Mouse (Mus musculus): Measurements from ENCODE around the gene Atp13a2. TPM values are rescaled to one million over a fixed set of nuclear protein-coding genes. Genes with fewer than 3 reads are reported as not detected.

Gene Atp13a2
- polyA plus RNA-seq, 1 experiment from 2014 or later, result 42.7 TPM

DNA sequence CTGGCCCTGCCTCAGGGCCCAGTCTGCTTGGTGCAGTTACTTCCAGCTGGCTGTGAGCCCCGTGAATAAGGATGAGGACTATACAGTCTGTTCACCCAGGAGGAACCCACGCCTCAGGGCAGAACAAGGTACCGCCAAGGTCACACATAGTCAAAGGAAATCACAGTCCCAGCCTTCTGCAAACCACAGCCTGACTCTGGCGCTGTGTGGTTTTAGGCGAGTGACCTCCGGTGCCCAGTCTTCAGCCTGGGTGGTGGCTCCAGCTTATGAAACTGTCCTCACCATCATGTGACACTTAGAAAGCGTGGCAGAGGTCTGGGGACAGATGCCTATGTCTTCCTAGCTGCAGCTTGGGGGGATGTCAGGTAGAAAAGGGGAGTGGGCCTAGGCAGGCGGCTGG is 9.1 kb downstream of the Atp13a2 start:
- Histone ChIP-seq H3K27me3 (replicated peaks; ENCODE audit: control insufficient read depth, insufficient read depth, low read length) (no peaks in the 10 kb centered on the region), H3K4me3 (ENCODE audit: low read depth, low read length) (no peak overlapping the region), H3K4me2 (no peak overlapping the region), H3K36me3 (ENCODE audit: control insufficient read depth, insufficient read depth, low read length) (peaks cover 22% of the 10 kb centered on the region), H3K27ac (ENCODE audit: low read depth, low read length) (no peak overlapping the region), H3K9ac (ENCODE audit: low read depth, low read length) (no peak overlapping the region), H3K4me1 (replicated peaks; ENCODE audit: control insufficient read depth, insufficient read depth, low read length) (no peaks in the 10 kb centered on the region; the same call in 1 of the 2 replicates), H3K9me3 (ENCODE audit: control insufficient read depth, low read length) (no peaks in the 10 kb centered on the region)
- ATAC-seq (replicated peaks; ENCODE audit: low FRiP score) (no peak), DNase-seq (ENCODE audit: low spot score) (no peak)
- WGBS, result 86% methylated on average over 8 of the region's 8 CpGs

DNA sequence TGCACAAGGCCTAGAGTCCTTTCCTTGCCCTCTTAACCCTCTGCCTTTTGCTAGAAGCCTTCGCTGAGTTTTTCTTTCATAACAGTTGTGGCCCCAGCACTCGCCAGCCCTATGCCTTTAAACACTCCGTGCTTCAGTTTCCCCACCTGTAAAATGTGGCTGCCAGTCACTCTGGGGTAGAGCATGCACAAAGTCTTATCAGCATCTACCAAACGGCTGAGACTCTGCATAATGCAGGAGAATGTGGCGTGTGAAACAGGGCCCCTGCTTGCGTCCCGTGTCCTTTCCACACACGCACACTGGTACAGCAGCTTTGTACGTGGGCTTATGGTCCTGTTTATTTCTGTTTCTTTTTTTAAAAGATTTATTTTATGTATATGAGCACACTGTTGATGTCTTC is 10.1 kb downstream of the Atp13a2 start:
- Histone ChIP-seq H3K4me1 (replicated peaks; ENCODE audit: control insufficient read depth, insufficient read depth, low read length) (no peaks in the 10 kb centered on the region; the same call in 1 of the 2 replicates), H3K27ac (ENCODE audit: low read depth, low read length) (peak overlapping the region; percentile 45; the same call in 1 of the 2 replicates), H3K4me2 (no peak overlapping the region), H3K4me3 (ENCODE audit: low read depth, low read length) (no peak overlapping the region), H3K9me3 (ENCODE audit: control insufficient read depth, low read length) (no peaks in the 10 kb centered on the region), H3K36me3 (ENCODE audit: control insufficient read depth, insufficient read depth, low read length) (peaks cover 23% of the 10 kb centered on the region), H3K9ac (ENCODE audit: low read depth, low read length) (no peak overlapping the region), H3K27me3 (replicated peaks; ENCODE audit: control insufficient read depth, insufficient read depth, low read length) (no peaks in the 10 kb centered on the region)
- DNase-seq (ENCODE audit: low spot score), result no peak
- 71% methylated on average over 9 of the region's 9 CpGs for WGBS
- peak; percentile 73 for ATAC-seq (replicated peaks; ENCODE audit: low FRiP score)

DNA sequence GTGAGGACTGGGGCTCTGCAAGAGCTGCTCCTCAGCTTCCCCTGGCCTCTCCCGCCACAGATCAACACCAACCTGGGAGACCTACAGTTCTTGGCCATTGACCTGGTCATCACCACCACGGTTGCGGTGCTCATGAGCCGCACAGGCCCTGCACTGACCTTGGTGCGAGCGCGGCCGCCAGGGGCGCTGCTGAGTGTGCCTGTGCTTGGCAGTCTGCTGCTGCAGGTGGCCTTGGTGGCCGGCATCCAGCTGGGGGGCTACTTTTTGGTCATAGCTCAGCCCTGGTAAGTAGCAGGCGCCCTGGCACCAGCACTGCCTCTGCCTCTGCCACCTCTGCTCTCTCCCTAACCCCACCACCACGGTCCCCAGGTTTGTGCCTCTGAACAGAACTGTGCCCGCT is 19.3 kb downstream of the Atp13a2 start:
- H3K36me3 ChIP-seq (ENCODE audit: control insufficient read depth, insufficient read depth, low read length), result peaks cover 33% of the 10 kb centered on the region
- 86% methylated on average over 13 of the region's 13 CpGs for WGBS
- H3K4me3 ChIP-seq (ENCODE audit: low read depth, low read length), result no peak overlapping the region
- no peak overlapping the region for H3K4me2 ChIP-seq
- peaks cover 13% of the 10 kb centered on the region for H3K4me1 ChIP-seq (replicated peaks; ENCODE audit: control insufficient read depth, insufficient read depth, low read length)
- H3K9ac ChIP-seq (ENCODE audit: low read depth, low read length), result no peak overlapping the region
- H3K27ac ChIP-seq (ENCODE audit: low read depth, low read length), result no peak overlapping the region
- no peaks in the 10 kb centered on the region for H3K9me3 ChIP-seq (ENCODE audit: control insufficient read depth, low read length)
- peaks cover 9% of the 10 kb centered on the region; the same call in 1 of the 2 replicates for H3K27me3 ChIP-seq (replicated peaks; ENCODE audit: control insufficient read depth, insufficient read depth, low read length)
- no peak for ATAC-seq (replicated peaks; ENCODE audit: low FRiP score)
- no peak for DNase-seq (ENCODE audit: low spot score)

DNA sequence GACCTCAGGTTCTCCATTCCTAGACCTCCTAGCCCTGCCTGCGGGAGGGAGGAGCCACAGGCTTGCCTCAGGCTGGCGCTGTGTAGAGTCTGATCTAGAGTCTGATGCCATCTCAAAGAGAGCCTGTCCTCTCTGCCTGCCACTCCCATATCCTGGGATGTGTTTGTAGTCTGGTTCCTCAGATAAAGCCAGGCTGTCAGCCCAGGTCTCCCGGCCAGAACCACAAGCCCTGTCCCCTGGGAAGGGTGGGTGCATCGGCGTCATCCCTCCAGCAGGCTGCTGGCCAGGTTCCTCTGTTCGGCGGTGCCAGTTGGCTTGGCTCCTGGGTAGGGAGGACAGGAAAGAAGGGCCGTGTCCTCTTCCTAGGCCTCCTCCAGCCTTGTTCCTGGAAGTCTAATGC is 21.4 kb downstream of the Atp13a2 start:
- no peak for DNase-seq (ENCODE audit: low spot score)
- Histone ChIP-seq H3K27me3 (replicated peaks; ENCODE audit: control insufficient read depth, insufficient read depth, low read length) (peaks cover 16% of the 10 kb centered on the region), H3K4me2 (no peak overlapping the region), H3K4me3 (ENCODE audit: low read depth, low read length) (no peak overlapping the region), H3K27ac (ENCODE audit: low read depth, low read length) (peak overlapping the region; percentile 25; the same call in 1 of the 2 replicates), H3K9me3 (ENCODE audit: control insufficient read depth, low read length) (no peaks in the 10 kb centered on the region), H3K4me1 (replicated peaks; ENCODE audit: control insufficient read depth, insufficient read depth, low read length) (peaks cover 16% of the 10 kb centered on the region), H3K9ac (ENCODE audit: low read depth, low read length) (no peak overlapping the region), H3K36me3 (ENCODE audit: control insufficient read depth, insufficient read depth, low read length) (peaks cover 30% of the 10 kb centered on the region)
- peak; percentile 81 for ATAC-seq (replicated peaks; ENCODE audit: low FRiP score)
- 65% methylated on average over 8 of the region's 8 CpGs for WGBS

DNA sequence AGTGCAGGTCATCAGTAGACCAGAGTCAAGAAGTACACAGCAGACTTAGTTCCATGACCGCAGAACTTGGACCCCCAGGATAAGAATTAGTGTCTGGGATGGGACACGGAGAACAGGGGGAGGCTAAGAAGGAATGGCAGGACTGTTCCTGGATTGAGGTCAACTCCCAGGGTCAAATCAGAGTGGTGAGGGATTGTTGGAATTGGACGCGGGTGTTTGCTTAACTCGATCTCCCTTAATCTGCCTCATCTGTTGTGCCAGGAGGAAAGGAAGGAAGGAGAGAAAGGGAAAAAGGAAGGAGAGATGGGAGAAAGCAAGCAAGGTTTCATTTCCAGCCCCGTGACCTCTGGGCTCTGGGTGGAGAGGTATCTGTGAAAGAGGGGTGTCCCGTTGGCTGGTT is 23.4 kb downstream of the Atp13a2 start, which contains the start of gene Mfap2:
Gene Mfap2, plus strand, starts transcription at position 301 of the 400 bp plus-strand sequence.
- peaks cover 16% of the 10 kb centered on the region for H3K27me3 ChIP-seq (replicated peaks; ENCODE audit: control insufficient read depth, insufficient read depth, low read length)
- no peak for DNase-seq (ENCODE audit: low spot score)
- H3K4me1 ChIP-seq (replicated peaks; ENCODE audit: control insufficient read depth, insufficient read depth, low read length), result peaks cover 16% of the 10 kb centered on the region
- peaks cover 16% of the 10 kb centered on the region for H3K36me3 ChIP-seq (ENCODE audit: control insufficient read depth, insufficient read depth, low read length)
- H3K4me2 ChIP-seq, result peak within 1 kb of the TSS; percentile 66
- H3K9me3 ChIP-seq (ENCODE audit: control insufficient read depth, low read length), result no peaks in the 10 kb centered on the region
- WGBS, result 23% methylated on average over 7 of the region's 7 CpGs
- ATAC-seq (replicated peaks; ENCODE audit: low FRiP score), result no peak
- H3K4me3 ChIP-seq (ENCODE audit: low read depth, low read length), result peak within 1 kb of the TSS; percentile 51
- peak within 1 kb of the TSS; percentile 58 for H3K9ac ChIP-seq (ENCODE audit: low read depth, low read length)
- peak within 1 kb of the TSS; percentile 17; the same call in 1 of the 2 replicates for H3K27ac ChIP-seq (ENCODE audit: low read depth, low read length)

DNA sequence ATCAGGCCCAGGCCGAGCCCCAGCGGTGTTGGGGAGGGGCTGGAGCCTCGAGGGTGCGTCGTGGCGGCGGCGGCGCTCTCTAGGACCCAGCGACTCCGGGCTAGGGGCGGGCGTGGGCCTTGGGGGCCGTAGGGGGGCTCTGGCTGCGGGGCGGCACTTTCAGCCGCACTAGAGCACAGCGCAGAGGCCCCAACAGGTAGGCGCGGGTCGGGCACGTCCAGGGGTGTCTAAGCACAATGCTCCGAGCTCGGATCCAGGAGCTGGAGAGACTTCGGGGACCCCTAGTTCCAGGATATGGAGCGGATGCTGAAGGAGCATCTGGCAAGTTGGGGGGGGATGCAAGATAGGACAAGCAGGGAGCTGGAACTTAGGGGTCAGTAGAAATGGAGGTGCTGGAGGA is 23.9 kb downstream of the Atp13a2 start:
- 2% methylated on average over 26 of the region's 26 CpGs for WGBS
- Histone ChIP-seq H3K4me1 (replicated peaks; ENCODE audit: control insufficient read depth, insufficient read depth, low read length) (peaks cover 16% of the 10 kb centered on the region), H3K9me3 (ENCODE audit: control insufficient read depth, low read length) (no peaks in the 10 kb centered on the region), H3K4me3 (ENCODE audit: low read depth, low read length) (peak overlapping the region; percentile 51), H3K9ac (ENCODE audit: low read depth, low read length) (peak overlapping the region; percentile 58), H3K36me3 (ENCODE audit: control insufficient read depth, insufficient read depth, low read length) (peaks cover 17% of the 10 kb centered on the region), H3K27me3 (replicated peaks; ENCODE audit: control insufficient read depth, insufficient read depth, low read length) (peaks cover 16% of the 10 kb centered on the region), H3K4me2 (peak overlapping the region; percentile 66), H3K27ac (ENCODE audit: low read depth, low read length) (peak overlapping the region; percentile 17; the same call in 1 of the 2 replicates)
- ATAC-seq (replicated peaks; ENCODE audit: low FRiP score) (no peak; the same call in 1 of the 2 replicates), DNase-seq (ENCODE audit: low spot score) (peak; percentile 73)

DNA sequence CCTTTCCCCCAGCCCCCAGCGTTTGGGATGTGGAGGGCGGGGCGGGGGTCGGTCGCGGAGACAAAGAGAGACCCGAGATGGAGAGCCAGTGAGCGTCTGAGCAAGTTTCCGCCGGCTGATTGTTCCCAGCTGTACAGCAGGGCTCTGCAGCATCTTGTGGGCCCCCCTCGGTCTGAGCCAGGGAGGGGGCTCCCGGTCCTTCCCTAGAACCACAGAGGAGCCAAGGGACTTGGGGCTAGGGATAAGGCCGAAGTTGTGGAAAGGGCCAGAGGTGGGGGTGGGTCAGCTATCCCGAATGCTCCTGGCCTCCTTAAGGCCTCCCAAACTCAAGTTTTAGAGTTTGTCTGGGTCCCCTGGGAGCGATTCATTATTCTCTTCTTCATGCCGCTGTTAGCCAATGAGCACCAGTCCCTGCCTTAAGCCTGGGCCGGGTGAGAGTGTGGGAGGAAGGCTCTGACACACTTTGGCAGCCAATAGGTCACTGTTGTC is 24.3 kb downstream of the Atp13a2 start:
- ATAC-seq (replicated peaks; ENCODE audit: low FRiP score) (no peak), DNase-seq (ENCODE audit: low spot score) (no peak)
- Histone ChIP-seq H3K27me3 (replicated peaks; ENCODE audit: control insufficient read depth, insufficient read depth, low read length) (peaks cover 16% of the 10 kb centered on the region), H3K4me3 (ENCODE audit: low read depth, low read length) (peak overlapping the region; percentile 51), H3K27ac (ENCODE audit: low read depth, low read length) (peak overlapping the region; percentile 17; the same call in 1 of the 2 replicates), H3K4me1 (replicated peaks; ENCODE audit: control insufficient read depth, insufficient read depth, low read length) (peaks cover 16% of the 10 kb centered on the region), H3K9me3 (ENCODE audit: control insufficient read depth, low read length) (no peaks in the 10 kb centered on the region), H3K9ac (ENCODE audit: low read depth, low read length) (peak overlapping the region; percentile 58), H3K4me2 (peak overlapping the region; percentile 66), H3K36me3 (ENCODE audit: control insufficient read depth, insufficient read depth, low read length) (peaks cover 14% of the 10 kb centered on the region)
- WGBS, result 5% methylated on average over 17 of the region's 17 CpGs

DNA sequence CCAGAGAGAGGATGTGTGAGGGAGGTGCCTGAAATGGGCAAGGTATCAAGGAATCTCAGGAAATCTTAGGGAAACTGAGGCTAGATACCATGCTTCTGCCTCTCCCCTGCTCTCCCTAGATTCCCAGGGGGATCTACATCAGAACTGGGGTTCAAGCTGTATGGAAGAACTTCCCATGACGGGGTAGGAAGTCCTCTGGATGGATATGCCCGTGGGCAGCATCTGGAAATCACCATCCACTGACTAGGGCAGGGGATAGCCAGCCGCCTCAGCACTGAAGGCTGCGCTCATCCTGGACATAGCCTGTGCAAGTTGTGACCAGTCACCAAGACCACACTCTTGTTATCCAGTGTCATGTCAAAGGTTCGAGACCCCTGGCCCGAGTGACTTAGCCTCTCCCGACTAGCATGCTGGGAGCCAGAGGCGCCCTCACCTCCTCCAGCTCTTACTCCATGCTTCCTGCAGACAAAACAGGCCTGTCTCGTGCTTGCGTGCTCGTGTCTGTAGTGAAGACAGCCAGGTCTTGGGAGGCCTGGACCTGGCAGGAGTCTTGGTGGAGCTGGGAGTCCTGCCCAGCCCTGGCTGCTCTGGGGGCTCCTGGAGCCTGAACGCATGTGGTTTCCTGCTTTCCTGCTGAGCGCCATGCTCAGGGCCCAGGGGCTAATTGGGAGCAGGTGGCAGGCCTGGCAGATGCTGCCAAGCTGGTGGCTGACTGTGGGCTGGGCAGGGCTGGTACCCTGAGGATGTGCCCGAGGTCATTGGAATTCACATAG is 25.1 kb downstream of the Atp13a2 start:
- Histone ChIP-seq H3K27me3 (replicated peaks; ENCODE audit: control insufficient read depth, insufficient read depth, low read length) (peaks cover 16% of the 10 kb centered on the region), H3K9ac (ENCODE audit: low read depth, low read length) (no peak overlapping the region), H3K4me2 (peak overlapping the region; percentile 66), H3K4me3 (ENCODE audit: low read depth, low read length) (peak overlapping the region; percentile 51), H3K27ac (ENCODE audit: low read depth, low read length) (no peak overlapping the region; the same call in 1 of the 2 replicates), H3K9me3 (ENCODE audit: control insufficient read depth, low read length) (no peaks in the 10 kb centered on the region), H3K36me3 (ENCODE audit: control insufficient read depth, insufficient read depth, low read length) (peaks cover 7% of the 10 kb centered on the region), H3K4me1 (replicated peaks; ENCODE audit: control insufficient read depth, insufficient read depth, low read length) (peaks cover 16% of the 10 kb centered on the region)
- ATAC-seq (replicated peaks; ENCODE audit: low FRiP score) (no peak), DNase-seq (ENCODE audit: low spot score) (no peak)
- 66% methylated on average over 14 of the region's 14 CpGs for WGBS
